Mouse (Mus musculus) MEL (cell line): ENCODE results near the gene Thap4.

Experiments
- CHD1 ChIP-seq: IDR thresholded peaks from 2 replicates; pipeline ENCODE4 v1.6.1; 2012; ENCODE audit warnings: low read depth, mild to moderate bottlenecking, inconsistent platforms, low read length, improper control_type of control experiment
- GATA1 ChIP-seq: IDR thresholded peaks from 2 replicates; pipeline ENCODE4 v1.6.1; 2011; ENCODE audit warnings: low read depth, low read length, improper control_type of control experiment
- POLR2A ChIP-seq, 2 experiments: IDR thresholded peaks; 2 replicates each; pipeline ENCODE4 v1.6.1; 2011 to 2012; ENCODE audit warnings: low read length in 2 of 2, mild to moderate bottlenecking in 2 of 2, control low read depth in 1 of 2, improper control_type of control experiment in 1 of 2, low read depth in 1 of 2, moderate library complexity in 1 of 2; ENCODE audit not compliant: control insufficient read depth in 1 of 2, insufficient read depth in 1 of 2, poor library complexity in 1 of 2

- no peak for TF ChIP-seq POLR2A (IDR thresholded peaks at IDR 0.05; ENCODE audit: control insufficient read depth in 1 of 2, insufficient read depth in 1 of 2, low read depth in 1 of 2, low read length in 2 of 2, poor library complexity in 1 of 2)
- TF ChIP-seq CHD1 = no peak
- TF ChIP-seq GATA1 = no peak
These were observed 6.1 kb downstream of the Thap4 start for GRCm38 (mm10) chr1:93748539-93748938.
